Mouse (Mus musculus) 416B (cell line): Measurements from ENCODE around the gene Gm21693.
"Not testable (repeated sequence)": the region's sequence is repeated elsewhere in the genome, so short reads cannot be mapped to it uniquely, and the experiment has no call there.

ENCODE experiments used
- DNase-seq: peaks from one replicate; pipeline ENCODE4 v3.0.0; 2011; ENCODE audit warnings: low read depth

Gene Gm21693

DNA sequence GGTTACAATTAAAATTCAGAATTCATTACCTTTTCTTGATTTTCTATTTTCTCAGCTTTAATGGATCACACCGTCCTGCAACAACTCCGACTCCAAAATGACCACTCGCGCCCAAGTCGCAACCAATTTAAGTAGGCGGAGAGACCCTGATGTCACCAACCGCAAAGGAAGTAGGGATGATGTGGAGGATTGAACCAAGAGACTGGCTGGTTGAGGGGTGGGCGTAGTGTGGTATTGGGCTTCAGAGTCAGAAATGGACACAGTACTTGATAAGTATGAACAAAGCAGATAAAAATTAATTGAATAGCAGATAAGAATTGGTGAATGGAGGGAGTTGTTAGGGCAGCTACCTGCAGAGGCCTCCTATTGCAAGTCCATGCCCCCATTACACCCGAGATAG, at the start of gene Gm21693:
Gene Gm21693, minus strand, starts transcription at position 101 of the 400 bp plus-strand sequence.
- not testable (repeated sequence) for DNase-seq

DNA sequence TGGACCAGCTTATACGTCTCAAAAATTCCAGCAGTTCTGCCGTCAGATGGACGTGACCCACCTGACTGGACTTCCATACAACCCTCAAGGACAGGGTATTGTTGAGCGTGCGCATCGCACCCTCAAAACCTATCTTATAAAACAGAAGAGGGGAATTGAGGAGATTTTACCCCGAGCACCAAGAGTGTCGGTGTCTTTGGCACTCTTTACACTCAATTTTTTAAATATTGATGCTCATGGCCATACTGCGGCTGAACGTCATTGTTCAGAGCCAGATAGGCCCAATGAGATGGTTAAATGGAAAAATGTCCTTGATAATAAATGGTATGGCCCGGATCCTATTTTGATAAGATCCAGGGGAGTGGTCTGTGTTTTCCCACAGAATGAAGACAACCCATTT, 4.5 kb downstream of the Gm21693 start:
- not testable (repeated sequence) for DNase-seq

DNA sequence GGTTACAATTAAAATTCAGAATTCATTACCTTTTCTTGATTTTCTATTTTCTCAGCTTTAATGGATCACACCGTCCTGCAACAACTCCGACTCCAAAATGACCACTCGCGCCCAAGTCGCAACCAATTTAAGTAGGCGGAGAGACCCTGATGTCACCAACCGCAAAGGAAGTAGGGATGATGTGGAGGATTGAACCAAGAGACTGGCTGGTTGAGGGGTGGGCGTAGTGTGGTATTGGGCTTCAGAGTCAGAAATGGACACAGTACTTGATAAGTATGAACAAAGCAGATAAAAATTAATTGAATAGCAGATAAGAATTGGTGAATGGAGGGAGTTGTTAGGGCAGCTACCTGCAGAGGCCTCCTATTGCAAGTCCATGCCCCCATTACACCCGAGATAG, 38.8 kb downstream of the Gm21693 start, which contains the start of gene Gm21677:
Gene Gm21677, minus strand, starts transcription at position 101 of the 400 bp plus-strand sequence.
- not testable (repeated sequence) for DNase-seq
